Mouse (Mus musculus) olfactory bulb, adult 2 months (tissue): ENCODE data around the gene Prss35.

Experiments
- CTCF ChIP-seq: fragments of 200-500 bp; IDR thresholded peaks from 2 replicates; pipeline ENCODE4 v1.5.1; 2012; ENCODE audit warnings: low read depth, mild to moderate bottlenecking, low read length, moderate library complexity; ENCODE audit not compliant: insufficient read depth
- POLR2A ChIP-seq: fragments of 200-500 bp; IDR thresholded peaks from 2 replicates; pipeline ENCODE4 v1.6.1; 2012; ENCODE audit warnings: mild to moderate bottlenecking, low read depth, low read length, moderate library complexity; ENCODE audit not compliant: insufficient read depth

DNA sequence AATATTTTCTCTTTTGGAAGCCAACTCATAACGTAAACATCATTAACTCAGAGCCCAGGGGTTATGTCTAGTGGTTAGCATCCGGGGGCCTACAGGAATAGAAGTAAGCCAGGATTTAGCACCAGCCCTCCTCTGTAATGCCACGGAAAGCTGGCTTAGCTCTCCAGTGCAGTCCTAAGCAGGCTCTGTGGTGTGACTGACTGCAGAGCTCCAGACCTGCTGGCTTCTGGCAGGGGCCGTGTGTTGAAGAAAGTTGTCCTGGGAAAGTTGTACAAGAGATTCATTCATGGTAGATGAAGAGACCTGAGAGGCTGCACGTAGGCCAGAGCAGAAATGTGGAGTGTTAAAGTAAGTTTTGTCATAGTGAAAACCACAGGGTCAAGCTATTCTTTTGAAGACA lies 42.2 kb upstream of the Prss35 start:
- TF ChIP-seq CTCF (no peak), POLR2A (no peak)
